Mouse (Mus musculus) CH12.LX (cell line): ENCODE measurements around the gene Adarb1. TPM values are rescaled to one million over a fixed set of nuclear protein-coding genes. Genes with fewer than 3 reads are reported as not detected.

Source experiments
- DNase-seq: peaks from one replicate; pipeline ENCODE4 v3.0.0-alpha.2; 2013; ENCODE audit errors: extremely low read depth
- H3K27ac ChIP-seq: 2 replicates; pipeline ENCODE4 v1.5.1; 2012; ENCODE audit warnings: low read depth, mild to moderate bottlenecking, control low read depth, moderate library complexity; ENCODE audit not compliant: insufficient read depth
- H3K27me3 ChIP-seq: replicated peaks from 2 replicates; pipeline ENCODE3; 2012; ENCODE audit warnings: inconsistent platforms
- H3K36me3 ChIP-seq, 2 experiments: replicated peaks in 1 of 2; 2 replicates each; pipeline versions ENCODE3 to v1.6.1; 2012; ENCODE audit warnings: inconsistent platforms in 1 of 2, low read length in 1 of 2, mild to moderate bottlenecking in 1 of 2, mixed read lengths in 1 of 2, moderate library complexity in 1 of 2; ENCODE audit not compliant: control insufficient read depth in 1 of 2, insufficient read depth in 1 of 2
- H3K4me1 ChIP-seq, 2 experiments: 2 replicates each; pipeline ENCODE4 v1.6.1; 2012; ENCODE audit warnings: inconsistent platforms in 1 of 2, moderate library complexity in 1 of 2; ENCODE audit not compliant: insufficient read depth in 2 of 2, control insufficient read depth in 1 of 2
- H3K4me2 ChIP-seq: 2 replicates; pipeline ENCODE4 v1.6.1; 2012; ENCODE audit warnings: low read depth, mild to moderate bottlenecking, control low read depth; ENCODE audit not compliant: poor library complexity, insufficient read depth, severe bottlenecking
- H3K4me3 ChIP-seq, 3 experiments: fragments of 150-350 bp in 1 of 3; sonication (generic) in 1 of 3; replicated peaks in 1 of 3; 2 replicates each; pipeline versions ENCODE3 to v1.5.1; 2011 to 2012; ENCODE audit warnings: low read depth in 2 of 3, low read length in 2 of 3, mild to moderate bottlenecking in 2 of 3, moderate library complexity in 2 of 3, control low read depth in 1 of 3, improper control_type of control experiment in 1 of 3, inconsistent platforms in 1 of 3, mixed read lengths in 1 of 3; ENCODE audit not compliant: poor library complexity in 1 of 3
- H3K79me2 ChIP-seq: replicated peaks from 2 replicates; pipeline ENCODE4 v1.6.1; 2012; ENCODE audit warnings: mild to moderate bottlenecking, moderate library complexity; ENCODE audit not compliant: control insufficient read depth, poor library complexity, insufficient read depth, severe bottlenecking; ENCODE audit errors: extremely low read depth
- H3K9ac ChIP-seq: 2 replicates; pipeline ENCODE4 v1.6.1; 2012; ENCODE audit warnings: low read depth, mild to moderate bottlenecking, control low read depth, moderate library complexity; ENCODE audit not compliant: insufficient read depth
- H3K9me3 ChIP-seq: replicated peaks from 2 replicates; pipeline ENCODE3; 2012; ENCODE audit warnings: low read length, inconsistent platforms, mixed read lengths
- CHD2 ChIP-seq: IDR thresholded peaks from 2 replicates; pipeline ENCODE4 v1.6.1; 2011; ENCODE audit warnings: low read length, improper control_type of control experiment
- E2F4 ChIP-seq: IDR thresholded peaks from 2 replicates; pipeline ENCODE4 v1.6.1; 2011; ENCODE audit warnings: low read depth, low read length, improper control_type of control experiment; ENCODE audit not compliant: insufficient replicate concordance
- GABPA ChIP-seq: IDR thresholded peaks from 2 replicates; pipeline ENCODE4 v1.6.1; 2012; ENCODE audit warnings: low read depth, low read length, improper control_type of control experiment, inconsistent platforms; ENCODE audit not compliant: insufficient replicate concordance
- IRF4 ChIP-seq: IDR thresholded peaks from 2 replicates; pipeline ENCODE4 v1.6.1; 2014; ENCODE audit warnings: low read depth, mild to moderate bottlenecking, inconsistent platforms, low read length, improper control_type of control experiment
- JUN ChIP-seq: IDR thresholded peaks from 2 replicates; pipeline ENCODE4 v1.6.1; 2011; ENCODE audit warnings: low read depth, mild to moderate bottlenecking, low read length, improper control_type of control experiment, moderate library complexity; ENCODE audit not compliant: insufficient read depth
- KAT2A ChIP-seq: IDR thresholded peaks from 2 replicates; pipeline ENCODE4 v1.6.1; 2012; ENCODE audit warnings: low read length, improper control_type of control experiment, inconsistent platforms; ENCODE audit not compliant: insufficient replicate concordance
- MAFK ChIP-seq: IDR thresholded peaks from 2 replicates; pipeline ENCODE4 v1.6.1; 2011; ENCODE audit warnings: low read length, improper control_type of control experiment; ENCODE audit not compliant: insufficient replicate concordance
- MAX ChIP-seq: IDR thresholded peaks from 2 replicates; pipeline ENCODE4 v1.6.1; 2011; ENCODE audit warnings: low read length, improper control_type of control experiment
- MEF2A ChIP-seq: IDR thresholded peaks from 2 replicates; pipeline ENCODE4 v1.6.1; 2014; ENCODE audit warnings: low read depth, mild to moderate bottlenecking, inconsistent platforms, low read length, improper control_type of control experiment, borderline replicate concordance
- MXI1 ChIP-seq: IDR thresholded peaks from 2 replicates; pipeline ENCODE4 v1.6.1; 2011; ENCODE audit warnings: mild to moderate bottlenecking, low read depth, low read length, improper control_type of control experiment
- NRF1 ChIP-seq: IDR thresholded peaks from 2 replicates; pipeline ENCODE4 v1.6.1; 2014; ENCODE audit warnings: low read depth, mild to moderate bottlenecking, inconsistent platforms, low read length, improper control_type of control experiment, moderate library complexity
- POLR2A ChIP-seq: IDR thresholded peaks from 2 replicates; pipeline ENCODE4 v1.6.1; 2011; ENCODE audit warnings: low read depth, mild to moderate bottlenecking, improper control_type of control experiment, low read length
- RAD21 ChIP-seq: IDR thresholded peaks from 2 replicates; pipeline ENCODE4 v1.6.1; 2011; ENCODE audit warnings: low read depth, mild to moderate bottlenecking, low read length, improper control_type of control experiment, moderate library complexity
- SIN3A ChIP-seq: IDR thresholded peaks from 2 replicates; pipeline ENCODE4 v1.6.1; 2012; ENCODE audit warnings: low read length, improper control_type of control experiment, inconsistent platforms
- SMC3 ChIP-seq: IDR thresholded peaks from 2 replicates; pipeline ENCODE4 v1.6.1; 2011; ENCODE audit warnings: low read depth, low read length, improper control_type of control experiment
- TBP ChIP-seq: conservative IDR thresholded peaks from 2 replicates; pipeline ENCODE4 v1.6.1; 2011; ENCODE audit warnings: low read depth, low read length, improper control_type of control experiment
- USF1 ChIP-seq: IDR thresholded peaks from 2 replicates; pipeline ENCODE4 v1.6.1; 2014; ENCODE audit warnings: low read depth, mild to moderate bottlenecking, inconsistent platforms, low read length, improper control_type of control experiment
- ZC3H11A ChIP-seq: IDR thresholded peaks from 2 replicates; pipeline ENCODE4 v1.6.1; 2012; ENCODE audit warnings: low read depth, mild to moderate bottlenecking, inconsistent platforms, low read length, improper control_type of control experiment
- ZKSCAN1 ChIP-seq: IDR thresholded peaks from 2 replicates; pipeline ENCODE4 v1.6.1; 2012; ENCODE audit warnings: low read depth, inconsistent platforms, low read length, improper control_type of control experiment, borderline replicate concordance
- ZMIZ1 ChIP-seq: IDR thresholded peaks from 2 replicates; pipeline ENCODE4 v1.6.1; 2012; ENCODE audit warnings: low read depth, mild to moderate bottlenecking, inconsistent platforms, low read length, improper control_type of control experiment
- dilution Hi-C: fragments of 300-500 bp; cut with MboI; formaldehyde crosslinking; loops from 2 replicates; pipeline ENCODE4 v1.14.3; 2020; ENCODE audit warnings: low sequenced_read_pairs; ENCODE audit not compliant: extremely low pct_unique_long_range_greater_than_20kb, extremely low pct_ligation_motif_present
- in situ Hi-C: fragments of 300-500 bp; cut with MboI; formaldehyde crosslinking; loops from 3 replicates; pipeline ENCODE4 v1.14.3; 2019; ENCODE audit warnings: low sequenced_read_pairs, low pct_ligation_motif_present, low pct_unique_long_range_greater_than_20kb, mixed read lengths
- polyA plus RNA-seq: library from polyadenylated mRNA; unstranded; fragments of >175 nt; gene quantifications from 2 replicates; pipeline ENCODE4 v1.2.1, GENCODE M21; 2012; ENCODE audit warnings: low read depth; ENCODE audit not compliant: insufficient read length
- total RNA-seq, 2 experiments: library from RNA; depleted of rRNA; stranded (reverse); fragments of 300-350 nt in 1 of 2; fragments of >200 nt in 1 of 2; gene quantifications; 2 replicates each; pipeline ENCODE4 v1.2.3; 2012 to 2014

The Adarb1 gene
- total and polyA plus RNA-seq, 3 experiments = 1.7 to 3.5 (median 2.4) TPM

DNA sequence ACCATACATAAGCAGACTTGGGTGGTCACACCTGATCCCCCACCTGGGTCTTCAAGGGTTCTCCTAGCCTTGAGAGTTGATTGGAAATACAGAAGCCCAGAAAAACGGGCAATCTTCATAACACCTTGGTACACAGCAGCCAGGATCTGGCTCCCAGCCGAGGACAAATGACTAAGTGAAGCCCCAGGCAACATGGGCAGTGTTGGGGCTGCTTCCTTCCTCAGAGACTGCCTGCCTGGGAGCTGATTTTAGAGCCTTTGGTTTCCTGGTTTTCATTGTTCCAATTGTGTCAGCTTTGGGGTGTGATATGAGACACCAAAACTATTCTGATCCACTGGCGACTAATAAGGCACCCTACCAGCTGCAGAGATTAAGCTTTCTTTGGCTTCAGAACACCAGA is 20.0 kb downstream of the Adarb1 start:
- Histone ChIP-seq H3K9ac (no peak overlapping the region), H3K27me3 (no peaks in the 10 kb centered on the region), H3K9me3 (no peaks in the 10 kb centered on the region), H3K79me2 (no peaks in the 10 kb centered on the region), H3K4me3 (no peak overlapping the region)
- in situ Hi-C loops = no loop called here
- no peak for DNase-seq
- TF ChIP-seq RAD21 = no peak
- no peak for TF ChIP-seq MEF2A
- TF ChIP-seq ZC3H11A = no peak
- TF ChIP-seq, all 38 proteins: peak for 0
- H3K4me1 ChIP-seq = no peaks in the 10 kb centered on the region; a peak in 1 of 4 replicates
- H3K27ac ChIP-seq = no peak overlapping the region
- dilution Hi-C loops = no loop called here
- no peak overlapping the region for H3K4me2 ChIP-seq
- no peaks in the 10 kb centered on the region for H3K36me3 ChIP-seq

DNA sequence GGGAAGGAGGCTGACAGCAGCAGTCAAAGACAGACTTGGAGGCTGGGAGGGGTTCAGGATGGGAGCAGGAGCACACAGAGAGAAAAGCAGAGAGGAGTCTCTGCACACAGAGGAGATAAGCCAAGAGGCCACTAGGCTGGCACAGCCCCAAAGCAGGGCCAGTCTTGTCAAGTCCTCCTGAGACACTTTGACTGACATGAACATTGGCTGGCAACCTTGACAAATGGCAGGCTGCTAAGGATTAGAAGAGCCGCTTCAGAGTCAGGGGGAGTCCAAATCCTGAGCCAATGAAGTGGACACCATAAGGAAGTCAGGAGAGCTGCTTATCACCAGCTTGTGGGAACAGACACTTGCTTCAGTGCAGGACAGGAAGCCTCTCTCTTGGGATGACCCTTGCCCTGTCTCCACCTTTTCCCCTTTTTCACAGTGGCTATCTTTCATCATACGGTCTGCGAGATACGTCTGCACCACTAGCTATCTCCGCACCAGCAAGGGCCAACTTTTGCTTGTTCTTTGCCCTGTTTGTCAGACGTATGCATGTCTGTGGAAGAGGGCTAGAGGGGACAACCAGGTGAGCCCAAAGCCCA is 20.9 kb downstream of the Adarb1 start:
- no peak for TF ChIP-seq ZMIZ1
- no peak for TF ChIP-seq NRF1
- TF ChIP-seq TBP = no peak
- TF ChIP-seq JUN = no peak
- TF ChIP-seq USF1 = no peak
- TF ChIP-seq CHD2 = no peak
- TF ChIP-seq RAD21 = no peak
- TF ChIP-seq E2F4 = no peak
- TF ChIP-seq MAX = no peak
- no peak for TF ChIP-seq POLR2A
- no peak for TF ChIP-seq KAT2A
- TF ChIP-seq ZKSCAN1 = no peak
- TF ChIP-seq GABPA = no peak
- TF ChIP-seq ZC3H11A = no peak
- no peak for TF ChIP-seq SIN3A
- TF ChIP-seq SMC3 = no peak
- TF ChIP-seq MEF2A = no peak
- TF ChIP-seq MXI1 = no peak
- TF ChIP-seq MAFK = no peak
- TF ChIP-seq IRF4 = no peak
- Histone ChIP-seq H3K27ac (no peak overlapping the region), H3K4me2 (no peak overlapping the region), H3K9me3 (no peaks in the 10 kb centered on the region), H3K4me3 (no peak overlapping the region), H3K27me3 (no peaks in the 10 kb centered on the region), H3K36me3 (no peaks in the 10 kb centered on the region), H3K4me1 (no peaks in the 10 kb centered on the region; a peak in 1 of 4 replicates), H3K79me2 (no peaks in the 10 kb centered on the region), H3K9ac (no peak overlapping the region)
- dilution Hi-C loops = no loop called here
- no peak for DNase-seq
- in situ Hi-C loops = no loop called here
